Mouse (Mus musculus): ENCODE results near the gene Tekt5. TPM values are rescaled to one million over a fixed set of nuclear protein-coding genes. Genes with fewer than 3 reads are reported as not detected.

The Tekt5 gene
- polyA plus RNA-seq, 1 experiment from 2014 or later, result 3.9 TPM

DNA sequence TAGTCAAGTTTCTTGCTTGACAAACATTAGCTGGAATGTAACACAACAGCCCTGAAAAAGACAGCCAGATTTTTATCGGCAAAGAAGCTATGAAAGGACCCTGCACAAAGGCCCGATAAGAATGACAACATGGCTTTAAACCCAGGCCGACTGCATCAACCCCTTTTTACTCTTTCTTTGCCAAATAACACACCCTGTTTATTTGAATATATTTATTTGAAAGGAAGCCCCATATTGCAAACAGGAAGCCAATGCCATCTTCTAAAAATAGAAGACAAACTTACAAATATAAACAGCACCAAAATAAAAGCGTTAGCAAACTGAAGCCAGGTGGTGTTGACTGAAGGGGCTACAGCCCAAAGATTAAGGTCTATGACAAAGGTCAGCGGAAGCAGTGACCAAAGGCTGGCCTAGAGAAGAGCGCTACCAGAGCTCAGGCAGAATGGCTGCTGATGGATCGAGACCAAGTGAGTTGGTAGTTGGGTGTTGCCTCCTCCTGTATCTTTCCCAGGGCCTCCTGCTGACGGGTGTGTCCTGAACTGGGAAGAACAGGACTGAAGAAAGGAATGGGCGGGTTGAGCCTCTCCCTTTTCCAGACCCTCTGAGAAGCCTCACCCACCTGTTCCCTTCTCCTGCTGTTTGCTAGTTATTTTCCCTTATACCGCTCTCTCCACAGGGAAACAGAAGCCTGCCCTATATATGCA lies 78.6 kb downstream of the Tekt5 start:
- Histone ChIP-seq H3K36me3 (ENCODE audit: control insufficient read depth, insufficient read depth, low read length) (no peaks in the 10 kb centered on the region), H3K27ac (replicated peaks; ENCODE audit: low read depth, low read length) (no peak overlapping the region), H3K4me2 (ENCODE audit: low read depth, low read length) (no peak overlapping the region), H3K4me3 (ENCODE audit: low read depth, low read length) (no peak overlapping the region), H3K4me1 (ENCODE audit: control insufficient read depth, insufficient read depth, low read length) (peaks cover 5% of the 10 kb centered on the region; the same call in 1 of the 2 replicates), H3K9me3 (ENCODE audit: control insufficient read depth, low read length) (no peaks in the 10 kb centered on the region), H3K9ac (ENCODE audit: low read depth, low read length) (no peak overlapping the region), H3K27me3 (replicated peaks; ENCODE audit: control insufficient read depth, insufficient read depth, low read length) (no peaks in the 10 kb centered on the region)
- ATAC-seq (ENCODE audit: low read depth) (no peak), DNase-seq (ENCODE audit: low spot score) (no peak)
- 77% methylated on average over 10 of the region's 10 CpGs for WGBS

GRCm38 (mm10) chr16:10313646-10314088 lies 81.6 kb downstream of the Tekt5 start, which contains the start of gene Emp2:
Gene Emp2 (minus strand): TSS chr16:10313968.
- no peaks in the 10 kb centered on the region for H3K27me3 ChIP-seq (replicated peaks; ENCODE audit: control insufficient read depth, insufficient read depth, low read length)
- WGBS, result 0% methylated on average over 10 of the region's 40 CpGs
- H3K9ac ChIP-seq (ENCODE audit: low read depth, low read length), result peak within 1 kb of the TSS; percentile 72
- peak; percentile 92 for ATAC-seq (ENCODE audit: low read depth)
- DNase-seq (ENCODE audit: low spot score), result peak; percentile 76
- no peaks in the 10 kb centered on the region for H3K9me3 ChIP-seq (ENCODE audit: control insufficient read depth, low read length)
- peak within 1 kb of the TSS; percentile 52 for H3K4me3 ChIP-seq (ENCODE audit: low read depth, low read length)
- no peak within 1 kb of the TSS for H3K27ac ChIP-seq (replicated peaks; ENCODE audit: low read depth, low read length)
- no peaks in the 10 kb centered on the region for H3K36me3 ChIP-seq (ENCODE audit: control insufficient read depth, insufficient read depth, low read length)
- H3K4me2 ChIP-seq (ENCODE audit: low read depth, low read length), result peak within 1 kb of the TSS; percentile 82
- peaks cover 10% of the 10 kb centered on the region for H3K4me1 ChIP-seq (ENCODE audit: control insufficient read depth, insufficient read depth, low read length)

DNA sequence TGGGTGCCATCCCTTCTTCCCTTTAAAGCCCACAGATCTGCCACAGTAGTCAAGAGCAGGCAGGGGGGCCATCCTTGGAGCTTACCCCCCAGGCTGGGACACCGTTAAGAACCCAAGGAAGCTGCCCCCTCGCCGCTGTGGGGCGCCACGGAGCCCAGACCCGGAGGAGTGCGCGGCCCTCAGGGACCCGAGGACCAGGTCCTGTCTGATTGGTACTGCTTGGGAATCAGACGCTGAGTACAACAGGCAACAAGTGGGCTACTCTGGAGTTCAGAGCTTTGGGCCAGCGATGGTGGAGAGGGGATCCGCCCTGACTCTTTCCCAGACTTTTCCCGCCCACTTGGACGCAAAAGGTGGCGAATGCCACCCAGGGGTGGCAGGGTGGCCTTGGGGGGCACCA lies 82.1 kb downstream of the Tekt5 start:
- no peak overlapping the region for H3K27ac ChIP-seq (replicated peaks; ENCODE audit: low read depth, low read length)
- 4% methylated on average over 14 of the region's 15 CpGs for whole genome bisulfite sequencing

DNA sequence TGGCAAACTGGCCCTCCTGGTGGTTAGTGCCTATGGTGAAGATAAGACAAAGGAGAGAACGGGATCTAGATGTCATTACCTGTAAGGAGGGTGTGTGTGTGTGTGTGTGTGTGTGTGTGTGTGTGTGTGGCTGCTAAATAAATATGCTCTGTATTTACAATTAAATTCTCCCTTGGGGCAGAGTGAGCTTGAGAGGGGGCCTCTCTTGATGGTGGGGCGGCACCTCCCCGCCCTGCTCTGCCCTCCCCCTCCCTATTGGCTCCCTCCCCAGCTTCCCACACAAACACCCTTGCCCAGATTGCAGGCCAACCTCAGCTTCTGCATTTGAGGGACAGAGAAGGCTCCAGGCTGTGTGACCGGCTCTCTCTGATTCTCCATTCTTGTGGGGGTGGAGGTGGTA lies 83.3 kb downstream of the Tekt5 start:
- no peak overlapping the region for H3K27ac ChIP-seq (replicated peaks; ENCODE audit: low read depth, low read length)
- WGBS, result 77% methylated on average over 2 of the region's 4 CpGs
- H3K36me3 ChIP-seq (ENCODE audit: control insufficient read depth, insufficient read depth, low read length), result no peaks in the 10 kb centered on the region
- DNase-seq (ENCODE audit: low spot score) (no peak), ATAC-seq (ENCODE audit: low read depth) (no peak)
- no peak overlapping the region for H3K4me3 ChIP-seq (ENCODE audit: low read depth, low read length)
- H3K4me2 ChIP-seq (ENCODE audit: low read depth, low read length), result no peak overlapping the region
- H3K9me3 ChIP-seq (ENCODE audit: control insufficient read depth, low read length), result no peaks in the 10 kb centered on the region
- peaks cover 10% of the 10 kb centered on the region for H3K4me1 ChIP-seq (ENCODE audit: control insufficient read depth, insufficient read depth, low read length)
- H3K27me3 ChIP-seq (replicated peaks; ENCODE audit: control insufficient read depth, insufficient read depth, low read length), result no peaks in the 10 kb centered on the region
- H3K9ac ChIP-seq (ENCODE audit: low read depth, low read length), result no peak overlapping the region

More for the DNA sequence above, 82.1 kb downstream of the Tekt5 start:
- peak overlapping the region; percentile 82 for H3K4me2 ChIP-seq (ENCODE audit: low read depth, low read length)
- peak overlapping the region; percentile 72 for H3K9ac ChIP-seq (ENCODE audit: low read depth, low read length)
- peaks cover 10% of the 10 kb centered on the region for H3K4me1 ChIP-seq (ENCODE audit: control insufficient read depth, insufficient read depth, low read length)
- peak overlapping the region; percentile 52 for H3K4me3 ChIP-seq (ENCODE audit: low read depth, low read length)
- H3K36me3 ChIP-seq (ENCODE audit: control insufficient read depth, insufficient read depth, low read length), result no peaks in the 10 kb centered on the region
- DNase-seq (ENCODE audit: low spot score) (no peak), ATAC-seq (ENCODE audit: low read depth) (peak; percentile 58; the same call in 1 of the 2 replicates)
- no peaks in the 10 kb centered on the region for H3K27me3 ChIP-seq (replicated peaks; ENCODE audit: control insufficient read depth, insufficient read depth, low read length)
- no peaks in the 10 kb centered on the region for H3K9me3 ChIP-seq (ENCODE audit: control insufficient read depth, low read length)

DNA sequence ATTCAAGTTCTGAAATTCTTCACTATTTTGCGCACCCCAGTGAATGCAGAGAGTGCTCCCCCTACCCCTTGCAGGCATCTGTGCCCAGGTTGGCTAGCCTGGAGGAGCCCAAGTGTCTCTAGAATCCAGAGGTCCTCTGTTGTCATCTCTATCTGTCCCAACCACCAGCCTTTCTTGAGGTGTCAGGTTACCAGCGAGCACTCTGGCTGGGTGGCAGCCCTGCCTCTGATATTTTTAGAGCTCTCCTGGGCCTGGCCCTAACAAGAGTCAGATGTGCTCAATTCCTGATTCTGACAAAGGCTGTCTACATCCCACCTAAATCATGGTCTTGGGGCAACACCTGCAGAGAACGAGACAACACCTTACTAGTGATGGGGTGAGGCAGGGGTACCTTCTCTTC lies 84.2 kb downstream of the Tekt5 start:
- no peaks in the 10 kb centered on the region for H3K27me3 ChIP-seq (replicated peaks; ENCODE audit: control insufficient read depth, insufficient read depth, low read length)
- no peaks in the 10 kb centered on the region for H3K9me3 ChIP-seq (ENCODE audit: control insufficient read depth, low read length)
- H3K4me2 ChIP-seq (ENCODE audit: low read depth, low read length), result no peak overlapping the region
- H3K9ac ChIP-seq (ENCODE audit: low read depth, low read length), result no peak overlapping the region
- no peaks in the 10 kb centered on the region for H3K36me3 ChIP-seq (ENCODE audit: control insufficient read depth, insufficient read depth, low read length)
- WGBS, result 45% methylated on average over 3 of the region's 3 CpGs
- no peak overlapping the region for H3K4me3 ChIP-seq (ENCODE audit: low read depth, low read length)
- H3K4me1 ChIP-seq (ENCODE audit: control insufficient read depth, insufficient read depth, low read length), result peaks cover 10% of the 10 kb centered on the region
- no peak overlapping the region for H3K27ac ChIP-seq (replicated peaks; ENCODE audit: low read depth, low read length)
- DNase-seq (ENCODE audit: low spot score) (peak; percentile 21), ATAC-seq (ENCODE audit: low read depth) (no peak)

DNA sequence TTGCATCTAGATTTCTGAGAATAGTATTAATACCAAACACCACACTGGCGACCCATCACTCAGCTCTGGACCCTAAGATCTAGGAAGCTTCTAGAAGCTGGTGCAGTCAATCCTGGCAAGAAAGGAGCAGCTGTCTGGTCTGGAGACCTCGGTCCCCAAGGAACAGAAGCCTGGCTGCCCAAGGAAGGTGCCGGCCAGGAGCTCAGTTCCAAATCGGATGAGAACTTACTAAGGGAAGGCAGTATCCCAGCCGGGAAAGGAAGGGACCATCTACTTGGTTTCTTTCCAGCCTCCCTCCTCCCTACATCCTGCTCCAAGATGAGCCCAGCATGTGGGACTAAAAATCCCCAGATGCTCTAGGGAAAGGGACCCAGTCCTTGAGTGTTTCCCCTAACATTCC lies 84.8 kb downstream of the Tekt5 start:
- H3K9me3 ChIP-seq (ENCODE audit: control insufficient read depth, low read length), result no peaks in the 10 kb centered on the region
- no peaks in the 10 kb centered on the region for H3K36me3 ChIP-seq (ENCODE audit: control insufficient read depth, insufficient read depth, low read length)
- 83% methylated on average over 5 of the region's 5 CpGs for WGBS
- H3K4me2 ChIP-seq (ENCODE audit: low read depth, low read length), result no peak overlapping the region
- ATAC-seq (ENCODE audit: low read depth), result no peak
- no peak overlapping the region for H3K27ac ChIP-seq (replicated peaks; ENCODE audit: low read depth, low read length)
- no peak overlapping the region for H3K9ac ChIP-seq (ENCODE audit: low read depth, low read length)
- no peak for DNase-seq (ENCODE audit: low spot score)
- H3K4me3 ChIP-seq (ENCODE audit: low read depth, low read length), result no peak overlapping the region
- peaks cover 10% of the 10 kb centered on the region for H3K4me1 ChIP-seq (ENCODE audit: control insufficient read depth, insufficient read depth, low read length)
- no peaks in the 10 kb centered on the region for H3K27me3 ChIP-seq (replicated peaks; ENCODE audit: control insufficient read depth, insufficient read depth, low read length)

Other genes with a start within 250 kb of the Tekt5 start
- gene Rpl39l, start 225.3 kb downstream of the Tekt5 start, polyA plus RNA-seq (2014; fragmentation: Nextera tagmentation; extraction: Ambion mirVana), result 11.6 and 12.4 TPM in 2 replicates
- gene Atf7ip2, start 202.8 kb downstream of the Tekt5 start, polyA plus RNA-seq (2014; fragmentation: Nextera tagmentation; extraction: Ambion mirVana), result 0.42 and 1.3 TPM in 2 replicates
- gene Emp2, start 81.5 kb downstream of the Tekt5 start, polyA plus RNA-seq (2014; fragmentation: Nextera tagmentation; extraction: Ambion mirVana), result 35.4 and 38.6 TPM in 2 replicates
- gene Nubp1, start 16.5 kb upstream of the Tekt5 start, polyA plus RNA-seq (2014; fragmentation: Nextera tagmentation; extraction: Ambion mirVana), result 49.0 and 52.6 TPM in 2 replicates
- gene Tvp23a, start 51.9 kb upstream of the Tekt5 start, polyA plus RNA-seq (2014; fragmentation: Nextera tagmentation; extraction: Ambion mirVana), result 13.2 and 14.7 TPM in 2 replicates
- 0.29 and 0.35 TPM in 2 replicates for gene Ciita, start 84.6 kb upstream of the Tekt5 start, polyA plus RNA-seq (2014; fragmentation: Nextera tagmentation; extraction: Ambion mirVana)
- gene Dexi, start 147.6 kb upstream of the Tekt5 start, polyA plus RNA-seq (2014; fragmentation: Nextera tagmentation; extraction: Ambion mirVana), result 28.0 and 30.3 TPM in 2 replicates
- gene Clec16a, start 149.8 kb upstream of the Tekt5 start, polyA plus RNA-seq (2014; fragmentation: Nextera tagmentation; extraction: Ambion mirVana), result 26.8 and 29.6 TPM in 2 replicates